Mouse (Mus musculus) hindbrain, embryonic 14.5 days (tissue): ENCODE measurements at regions not wholly inside any gene's neighbourhood (a gene's known extent, or its start where the extent isn't known, plus 50 kb on each side); places are given as distances from the start of the nearest gene placed in this dataset.

Experiments used
- ATAC-seq: fragments of 200-750 bp; cut with Nextera tagmentation; 2 replicates; pipeline ENCODE4 v1.8.0; 2017; ENCODE audit warnings: moderate number of reproducible peaks, mild to moderate bottlenecking, moderate TSS enrichment, moderate library complexity; ENCODE audit not compliant: low FRiP score
- DNase-seq: peaks from one replicate; pipeline ENCODE4 v3.0.0-alpha.2; 2015; ENCODE audit warnings: low spot score
- H3K27ac ChIP-seq: fragments of 300-500 bp; sonication (generic); 2 replicates; pipeline ENCODE4 v1.5.1; 2014; ENCODE audit warnings: mild to moderate bottlenecking, moderate library complexity
- H3K27me3 ChIP-seq: fragments of 300-500 bp; sonication (generic); 2 replicates; pipeline ENCODE4 v1.6.1; 2014; ENCODE audit warnings: mild to moderate bottlenecking, low read length, mixed read lengths; ENCODE audit not compliant: control insufficient read depth, insufficient read depth
- H3K36me3 ChIP-seq: fragments of 300-500 bp; sonication (generic); replicated peaks from 2 replicates; pipeline ENCODE4 v1.6.1; 2014; ENCODE audit not compliant: control insufficient read depth, insufficient read depth
- H3K4me1 ChIP-seq: fragments of 300-500 bp; sonication (generic); replicated peaks from 2 replicates; pipeline ENCODE4 v1.6.1; 2014; ENCODE audit warnings: antibody characterized with exemption, low read length, mixed read lengths; ENCODE audit not compliant: control insufficient read depth, insufficient read depth
- H3K4me2 ChIP-seq: fragments of 300-500 bp; sonication (generic); replicated peaks from 2 replicates; pipeline ENCODE4 v1.6.1; 2014; ENCODE audit warnings: mild to moderate bottlenecking, moderate library complexity
- H3K4me3 ChIP-seq: fragments of 300-500 bp; sonication (generic); replicated peaks from 2 replicates; pipeline ENCODE4 v1.5.1; 2014; ENCODE audit warnings: mild to moderate bottlenecking, low read length
- H3K9ac ChIP-seq: fragments of 300-500 bp; sonication (generic); 2 replicates; pipeline ENCODE4 v1.6.1; 2014
- H3K9me3 ChIP-seq: fragments of 300-500 bp; sonication (generic); 2 replicates; pipeline ENCODE4 v1.6.1; 2016; ENCODE audit warnings: low read length; ENCODE audit not compliant: control insufficient read depth
- WGBS: fragments of 180-500 bp; shearing (Covaris S2); extraction: QIAGEN DNeasy Blood & Tissue Kit; methylation state at CpG from one replicate; pipeline ENCODE4 v1.1.7; 2014; 5-methylcytosine and 5-hydroxymethylcytosine counted together

DNA sequence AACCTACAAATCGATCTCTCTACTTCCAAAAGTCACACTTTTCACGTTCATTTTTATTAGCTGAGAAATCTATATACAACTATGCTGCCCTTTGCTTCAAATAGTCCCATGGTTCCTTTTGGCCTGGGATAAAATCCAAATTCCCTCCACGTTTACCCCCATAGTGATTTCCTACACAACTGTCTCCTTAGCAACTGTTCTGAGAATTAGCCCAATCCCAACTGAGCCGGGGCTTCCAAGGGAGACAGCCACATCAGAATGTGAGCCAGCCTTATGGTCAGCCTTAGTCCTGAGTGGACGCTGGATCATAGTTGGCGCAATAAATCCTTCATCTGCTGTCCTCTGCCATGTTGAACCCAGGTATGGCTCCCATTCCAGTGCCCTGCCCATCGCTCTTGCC, 77.3 kb downstream of the Sox9 start:
- no peaks in the 10 kb centered on the region for H3K27me3 ChIP-seq
- peak overlapping the region; percentile 28; the same call in 1 of the 2 replicates for H3K27ac ChIP-seq
- no peak overlapping the region for H3K4me2 ChIP-seq
- peaks cover 10% of the 10 kb centered on the region; the same call in 1 of the 2 replicates for H3K9me3 ChIP-seq
- ATAC-seq (peak; percentile 37; the same call in 1 of the 2 replicates), DNase-seq (peak; percentile 51)
- no peak overlapping the region for H3K9ac ChIP-seq
- no peaks in the 10 kb centered on the region for H3K36me3 ChIP-seq
- no peak overlapping the region for H3K4me3 ChIP-seq
- WGBS = 60% methylated on average over 7 of the region's 7 CpGs
- peaks cover 15% of the 10 kb centered on the region for H3K4me1 ChIP-seq

- peak overlapping the region; percentile 24 for H3K4me2 ChIP-seq
- DNase-seq (peak; percentile 29), ATAC-seq (peak; percentile 80; the same call in 1 of the 2 replicates)
- H3K4me3 ChIP-seq = no peak overlapping the region
- peak overlapping the region; percentile 50; the same call in 1 of the 2 replicates for H3K27ac ChIP-seq
- H3K4me1 ChIP-seq = peaks cover 15% of the 10 kb centered on the region
- H3K27me3 ChIP-seq = no peaks in the 10 kb centered on the region
- H3K9ac ChIP-seq = no peak overlapping the region
- H3K9me3 ChIP-seq = peaks cover 10% of the 10 kb centered on the region; the same call in 1 of the 2 replicates
- no peaks in the 10 kb centered on the region for H3K36me3 ChIP-seq
- 6% methylated on average over 11 of the region's 11 CpGs for WGBS
Observed at GRCm38 (mm10) chr11:112860797-112861196, 78.8 kb downstream of the Sox9 start.

- no peak for ATAC-seq
- H3K4me1 ChIP-seq = peaks cover 15% of the 10 kb centered on the region
- peak overlapping the region; percentile 24; the same call in 1 of the 2 replicates for H3K4me2 ChIP-seq
- H3K36me3 ChIP-seq = no peaks in the 10 kb centered on the region
- DNase-seq = no peak
- no peaks in the 10 kb centered on the region for H3K27me3 ChIP-seq
- 46% methylated on average over 5 of the region's 5 CpGs for WGBS
- no peak overlapping the region for H3K9ac ChIP-seq
- H3K9me3 ChIP-seq = peaks cover 10% of the 10 kb centered on the region; the same call in 1 of the 2 replicates
- H3K27ac ChIP-seq = peak overlapping the region; percentile 50; the same call in 1 of the 2 replicates
- no peak overlapping the region for H3K4me3 ChIP-seq
Observed at GRCm38 (mm10) chr11:112861233-112861632, 79.2 kb downstream of the Sox9 start.

GRCm38 (mm10) chr11:112865836-112866235, 83.8 kb downstream of the Sox9 start:
- H3K27me3 ChIP-seq = no peaks in the 10 kb centered on the region
- H3K27ac ChIP-seq = no peak overlapping the region
- H3K9ac ChIP-seq = no peak overlapping the region
- DNase-seq (no peak), ATAC-seq (no peak)
- WGBS = 87% methylated on average over 9 of the region's 9 CpGs
- no peak overlapping the region for H3K4me2 ChIP-seq
- no peaks in the 10 kb centered on the region for H3K36me3 ChIP-seq
- no peaks in the 10 kb centered on the region for H3K9me3 ChIP-seq
- no peak overlapping the region for H3K4me3 ChIP-seq
- H3K4me1 ChIP-seq = peaks cover 23% of the 10 kb centered on the region

DNA sequence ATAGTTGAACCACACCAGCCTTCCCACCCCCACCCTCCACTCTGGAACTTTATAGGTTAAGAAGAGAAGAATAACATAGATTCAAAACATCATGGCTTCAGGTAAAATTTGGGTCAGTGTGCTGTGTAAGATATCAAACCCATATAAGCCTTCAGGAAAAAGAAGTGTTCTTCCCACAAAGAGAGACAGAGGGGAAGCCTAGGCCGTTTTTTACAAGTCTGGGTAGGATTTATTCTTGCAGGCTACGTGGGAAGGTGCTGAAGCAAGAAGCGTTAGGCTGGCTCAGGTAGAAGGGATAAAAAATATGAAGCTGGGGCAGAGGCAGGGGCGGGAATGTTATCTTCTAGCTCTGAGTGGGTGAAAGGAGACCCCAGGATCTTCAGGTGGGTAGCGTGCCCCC, 87.5 kb downstream of the Sox9 start:
- peaks cover 30% of the 10 kb centered on the region for H3K4me1 ChIP-seq
- peak overlapping the region; percentile 41 for H3K4me2 ChIP-seq
- H3K9ac ChIP-seq = 0 out of 2 replicates have a peak overlapping the region, but pooled peaks have one; percentile 37
- H3K36me3 ChIP-seq = no peaks in the 10 kb centered on the region
- H3K4me3 ChIP-seq = no peak overlapping the region
- DNase-seq = no peak
- no peak for ATAC-seq
- H3K9me3 ChIP-seq = no peaks in the 10 kb centered on the region
- WGBS = 18% methylated on average over 5 of the region's 5 CpGs
- H3K27me3 ChIP-seq = no peaks in the 10 kb centered on the region
- peak overlapping the region; percentile 78 for H3K27ac ChIP-seq

DNA sequence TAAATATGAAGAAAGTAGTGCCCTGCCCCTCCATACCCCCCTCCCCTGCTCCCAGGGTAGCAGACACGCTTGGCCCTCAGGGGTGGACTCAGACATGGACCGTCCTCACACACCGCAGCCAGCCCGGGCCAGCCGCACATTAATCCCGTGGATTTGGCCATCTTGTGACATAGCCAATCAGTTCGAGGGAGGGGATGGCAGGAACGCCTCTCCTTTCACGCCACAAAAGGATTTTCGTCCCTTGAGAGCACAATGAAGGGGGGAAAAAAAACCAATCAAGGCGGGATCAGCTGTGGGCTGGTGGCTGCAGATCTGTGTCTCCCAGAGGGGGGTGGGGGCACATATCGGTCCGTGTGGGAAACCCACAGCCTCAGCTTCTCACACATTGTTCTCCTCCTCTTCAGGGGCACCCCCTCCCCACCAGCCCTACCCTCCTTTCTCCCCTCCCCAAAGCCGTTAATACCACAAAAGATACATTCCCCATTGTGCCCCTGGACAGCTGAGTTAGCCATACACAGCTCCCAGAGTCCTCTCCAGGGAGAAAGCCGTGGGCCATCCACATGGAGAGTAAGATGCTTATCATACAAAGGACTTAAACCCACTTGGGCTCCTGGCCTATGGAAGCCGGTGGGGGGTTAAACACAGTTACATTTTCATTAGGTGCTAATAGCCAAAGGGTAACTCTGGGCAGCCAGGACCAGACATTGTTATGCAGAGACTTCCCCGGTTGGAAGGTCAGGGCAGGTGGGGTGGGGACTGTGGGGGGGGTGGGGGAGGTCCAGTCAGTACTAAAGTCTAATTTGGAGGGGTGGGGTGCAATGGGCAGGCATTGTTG, 88.4 kb downstream of the Sox9 start:
- Histone ChIP-seq H3K4me2 (peak overlapping the region; percentile 41), H3K27ac (peak overlapping the region; percentile 78), H3K4me3 (no peak overlapping the region), H3K9me3 (no peaks in the 10 kb centered on the region), H3K36me3 (no peaks in the 10 kb centered on the region), H3K4me1 (peaks cover 30% of the 10 kb centered on the region), H3K27me3 (no peaks in the 10 kb centered on the region), H3K9ac (peak overlapping the region; percentile 37)
- DNase-seq = peak; percentile 64
- peak; percentile 91 for ATAC-seq
- WGBS = 1% methylated on average over 17 of the region's 17 CpGs

DNA sequence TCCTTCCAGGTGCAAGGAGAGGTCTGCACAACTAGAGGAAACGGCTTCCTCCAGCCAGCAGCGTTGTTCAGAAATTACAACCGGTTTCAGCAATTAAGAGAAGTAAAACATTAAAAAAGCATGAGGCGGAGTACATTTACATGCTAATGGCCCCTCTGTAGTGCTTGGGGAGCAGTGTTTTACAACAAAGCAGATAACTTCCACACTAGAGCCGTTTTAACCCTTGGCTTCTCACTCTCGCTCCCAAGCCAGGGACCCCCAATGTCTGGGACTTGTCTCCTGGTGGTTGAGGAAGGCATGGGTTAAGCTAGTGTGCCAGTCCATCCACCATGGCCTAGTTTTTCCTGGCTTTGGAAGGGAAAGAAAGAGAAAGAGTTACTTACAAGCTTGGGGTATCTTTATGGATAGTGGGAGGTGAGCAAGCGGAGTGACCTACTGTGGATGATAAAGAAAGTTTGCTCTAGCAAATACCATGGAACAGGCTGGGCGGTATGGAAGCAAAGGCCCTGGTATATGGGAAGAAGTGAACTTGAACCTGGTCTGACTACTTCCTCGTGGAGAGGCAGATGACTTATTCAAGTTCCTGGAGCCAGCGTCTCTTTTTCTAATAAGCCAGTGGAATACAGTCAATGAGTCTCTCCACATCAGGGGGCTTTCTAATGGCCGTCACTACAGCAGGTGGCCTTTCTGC, 90.8 kb downstream of the Sox9 start:
- no peaks in the 10 kb centered on the region for H3K36me3 ChIP-seq
- peak; percentile 29 for DNase-seq
- H3K9me3 ChIP-seq = no peaks in the 10 kb centered on the region
- no peak overlapping the region for H3K4me2 ChIP-seq
- WGBS = 31% methylated on average over 11 of the region's 11 CpGs
- no peak overlapping the region for H3K9ac ChIP-seq
- peak overlapping the region; percentile 74 for H3K27ac ChIP-seq
- peaks cover 30% of the 10 kb centered on the region for H3K4me1 ChIP-seq
- H3K27me3 ChIP-seq = no peaks in the 10 kb centered on the region
- no peak overlapping the region for H3K4me3 ChIP-seq
- peak; percentile 47; the same call in 1 of the 2 replicates for ATAC-seq

DNA sequence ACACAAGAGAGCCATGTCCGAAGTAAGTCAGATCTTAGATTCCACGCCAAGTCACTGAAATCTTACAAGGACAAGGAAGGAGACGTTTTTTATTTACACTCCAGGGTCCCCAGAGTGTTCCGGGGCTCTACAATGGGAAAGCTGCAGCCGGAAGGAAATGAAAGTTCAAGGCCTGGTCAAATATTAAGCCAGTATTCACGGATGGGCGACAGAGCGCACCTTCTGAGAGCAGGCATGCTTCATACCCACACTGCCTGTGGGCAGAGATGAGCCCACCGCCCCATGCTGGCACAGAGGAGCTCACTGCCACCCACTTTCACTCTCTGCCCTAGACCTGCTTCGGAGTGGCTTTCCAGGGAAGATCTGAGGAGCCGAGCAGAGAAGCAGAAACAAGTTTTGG, 92.2 kb downstream of the Sox9 start:
- Histone ChIP-seq H3K27me3 (no peaks in the 10 kb centered on the region), H3K4me3 (no peak overlapping the region), H3K4me2 (no peak overlapping the region), H3K9me3 (no peaks in the 10 kb centered on the region), H3K36me3 (no peaks in the 10 kb centered on the region), H3K27ac (no peak overlapping the region), H3K4me1 (peaks cover 30% of the 10 kb centered on the region), H3K9ac (no peak overlapping the region)
- ATAC-seq = no peak
- no peak for DNase-seq
- WGBS = 83% methylated on average over 11 of the region's 11 CpGs

GRCm38 (mm10) chr11:112876226-112876625, 94.2 kb downstream of the Sox9 start:
- no peak for DNase-seq
- Histone ChIP-seq H3K4me2 (no peak overlapping the region), H3K4me3 (no peak overlapping the region), H3K9me3 (no peaks in the 10 kb centered on the region), H3K27ac (no peak overlapping the region), H3K27me3 (no peaks in the 10 kb centered on the region), H3K36me3 (no peaks in the 10 kb centered on the region), H3K9ac (no peak overlapping the region), H3K4me1 (peaks cover 10% of the 10 kb centered on the region)
- ATAC-seq = no peak
- 41% methylated on average over 8 of the region's 8 CpGs for WGBS
